Comparison of ENCODE assay signal across 19 mouse cellular contexts in the genomic region with DNA sequence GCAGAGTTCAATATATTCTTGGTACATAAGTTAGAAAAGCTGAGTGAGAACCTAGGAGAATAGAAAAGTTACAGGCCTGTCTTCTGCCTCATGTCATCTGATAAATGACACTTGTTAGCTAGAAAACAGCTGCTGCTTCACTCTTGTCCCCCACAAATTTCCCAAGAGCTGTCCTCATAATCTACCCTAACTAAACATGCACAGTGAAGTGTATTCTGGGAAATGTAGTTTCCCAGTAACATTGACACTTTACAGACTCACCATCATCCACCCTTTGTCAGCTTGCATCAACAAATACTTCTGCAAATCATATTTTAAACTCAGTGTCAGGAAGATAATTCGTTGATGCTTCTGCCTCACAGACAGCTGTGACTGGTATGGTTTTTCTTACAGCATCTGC.
"Had no signal": no experiment of that assay in that cellular context is flagged by ENCODE, and none has a peak within 500 bp of the region (broad histone marks: within the 10 kb centered on the region; RNA-seq: fewer than 3 reads in every experiment).

No protein-coding gene starts in this region.

- H3K4me2 ChIP-seq: lung, embryonic 15.5 days; midbrain, embryonic 13.5 days; neural tube, embryonic 13.5 days; neural tube, embryonic 15.5 days had no signal

- ATAC-seq: midbrain, embryonic 13.5 days; midbrain, embryonic 16.5 days had no signal

- H3K4me1 ChIP-seq: lung, embryonic 15.5 days; midbrain, embryonic 13.5 days; neural tube, embryonic 13.5 days; neural tube, embryonic 15.5 days had no signal

- H3K4me3 ChIP-seq: lung, embryonic 15.5 days; midbrain, embryonic 10.5 days; midbrain, embryonic 13.5 days; myocyte; neural tube, embryonic 13.5 days; neural tube, embryonic 15.5 days had no signal

- H3K36me3 ChIP-seq: lung, embryonic 15.5 days; midbrain, embryonic 10.5 days; midbrain, embryonic 13.5 days; neural tube, embryonic 13.5 days; neural tube, embryonic 15.5 days had no signal

- H3K9ac ChIP-seq: liver, embryonic 14.5 days; lung, embryonic 15.5 days; midbrain, embryonic 13.5 days; neural tube, embryonic 13.5 days; neural tube, embryonic 15.5 days had no signal

- H3K9me3 ChIP-seq: lung, embryonic 15.5 days; midbrain, embryonic 10.5 days; midbrain, embryonic 13.5 days; neural tube, embryonic 13.5 days; neural tube, embryonic 15.5 days had no signal

- H3K27me3 ChIP-seq: lung, embryonic 15.5 days; midbrain, embryonic 13.5 days; neural tube, embryonic 13.5 days; neural tube, embryonic 15.5 days had no signal

- DNase-seq: lung, adult 18-20 months; lung, postnatal 10 days; lung, postnatal 4 days; retina, postnatal 1 day; right cerebral cortex, adult 18-20 months; right cerebral cortex, postnatal 25 days; right cerebral cortex, postnatal 4 days; spleen, adult 18-20 months; thymus, adult 18-20 months; thymus, postnatal 14 days; thymus, postnatal 36 days had no signal

- H3K27ac ChIP-seq: liver, embryonic 14.5 days; lung, embryonic 15.5 days; midbrain, embryonic 10.5 days; midbrain, embryonic 13.5 days; neural tube, embryonic 13.5 days; neural tube, embryonic 15.5 days had no signal
